Mouse (Mus musculus) thymus, postnatal 10 days (tissue): ENCODE data around the gene Fzr1.

ENCODE experiments used
- DNase-seq, 2 experiments: peaks; one replicate each; pipeline ENCODE4 v3.0.0; 2021; ENCODE audit warnings: low spot score in 2 of 2

Gene Fzr1

DNA sequence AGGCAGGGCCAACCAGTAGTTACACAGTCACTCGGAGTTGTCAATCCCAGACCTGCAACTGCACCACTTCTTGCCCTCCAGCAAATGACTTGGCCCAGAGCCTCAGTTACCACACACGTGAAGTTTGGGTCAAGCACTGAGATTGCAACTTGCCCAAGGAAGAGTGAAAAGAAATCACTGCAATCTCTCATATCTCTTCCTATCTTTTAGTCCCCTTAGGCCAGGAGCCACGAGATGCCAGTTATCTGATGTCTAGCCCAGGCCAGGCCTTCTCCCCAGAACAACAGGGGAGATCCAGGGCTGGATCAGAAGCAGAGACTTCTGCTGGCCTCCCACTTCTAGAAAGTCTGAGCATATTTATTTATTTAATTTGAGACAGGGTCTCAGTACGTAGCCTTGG lies 22.8 kb downstream of the Fzr1 start:
- no peak for DNase-seq

DNA sequence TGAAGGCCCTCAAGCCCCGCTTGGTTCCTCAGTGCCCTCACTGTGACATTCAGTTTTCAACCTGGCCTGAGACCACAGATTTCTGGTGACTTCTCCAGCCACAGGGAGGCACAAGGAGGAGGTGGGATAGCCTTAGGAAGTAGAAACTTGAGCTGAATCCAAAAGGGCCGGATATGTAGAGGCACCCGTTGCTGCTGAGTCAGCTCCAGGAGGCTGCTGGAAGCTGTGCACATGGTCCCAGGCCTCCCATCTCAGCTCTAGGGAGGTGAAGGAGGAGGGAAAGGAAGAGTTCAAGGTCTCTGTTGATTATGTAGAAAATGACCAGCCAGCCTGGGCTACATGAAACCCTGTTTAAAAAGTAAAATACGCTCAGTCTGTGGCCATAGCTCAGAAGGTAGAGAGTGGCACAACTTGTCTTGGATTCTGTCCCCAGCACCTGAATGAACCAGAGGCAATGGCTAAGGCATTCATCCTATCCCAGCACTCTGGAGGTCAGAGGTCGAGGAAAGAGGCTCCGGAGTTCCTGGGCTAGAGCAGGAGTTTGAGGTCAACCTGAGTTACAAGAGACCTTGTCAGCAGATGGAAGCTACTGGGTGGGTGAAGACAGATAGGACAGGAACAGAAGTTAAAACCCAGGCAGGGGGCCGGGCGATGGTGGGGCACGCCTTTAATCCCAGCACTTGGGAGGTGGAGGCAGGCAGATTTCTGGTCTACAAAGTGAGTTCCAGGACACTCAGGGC lies 23.4 kb downstream of the Fzr1 start:
- no peak for DNase-seq

DNA sequence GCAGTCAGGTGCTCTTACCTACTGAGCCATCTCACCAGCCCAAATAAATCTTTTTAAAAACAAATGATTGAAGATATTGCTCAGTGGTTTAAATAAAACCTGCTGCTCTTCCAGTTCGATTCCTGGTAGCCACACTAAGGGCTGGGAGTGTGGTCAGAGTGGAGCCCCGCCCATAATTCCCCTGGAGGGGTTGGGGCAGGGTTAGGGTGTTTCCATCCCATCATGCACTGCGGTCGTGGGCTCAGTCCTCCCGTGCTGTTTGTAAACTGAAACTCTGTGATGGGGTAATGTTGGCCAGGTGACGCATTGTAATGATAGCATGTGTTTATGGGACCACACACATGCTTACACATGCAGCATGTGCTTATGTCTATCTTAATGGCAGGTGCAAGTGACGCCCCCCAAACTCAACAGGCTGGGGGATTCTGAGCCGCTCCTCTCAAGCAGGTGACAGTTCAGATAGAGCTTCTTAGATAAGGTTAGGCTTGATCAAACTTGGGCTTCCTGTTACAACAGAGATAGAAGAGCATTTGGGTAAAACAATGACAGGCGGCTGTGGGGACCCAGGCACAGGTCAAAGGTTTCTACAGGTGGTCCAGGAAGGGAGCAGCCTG lies 26.5 kb downstream of the Fzr1 start:
- peak; percentile 59 to 60 for DNase-seq

DNA sequence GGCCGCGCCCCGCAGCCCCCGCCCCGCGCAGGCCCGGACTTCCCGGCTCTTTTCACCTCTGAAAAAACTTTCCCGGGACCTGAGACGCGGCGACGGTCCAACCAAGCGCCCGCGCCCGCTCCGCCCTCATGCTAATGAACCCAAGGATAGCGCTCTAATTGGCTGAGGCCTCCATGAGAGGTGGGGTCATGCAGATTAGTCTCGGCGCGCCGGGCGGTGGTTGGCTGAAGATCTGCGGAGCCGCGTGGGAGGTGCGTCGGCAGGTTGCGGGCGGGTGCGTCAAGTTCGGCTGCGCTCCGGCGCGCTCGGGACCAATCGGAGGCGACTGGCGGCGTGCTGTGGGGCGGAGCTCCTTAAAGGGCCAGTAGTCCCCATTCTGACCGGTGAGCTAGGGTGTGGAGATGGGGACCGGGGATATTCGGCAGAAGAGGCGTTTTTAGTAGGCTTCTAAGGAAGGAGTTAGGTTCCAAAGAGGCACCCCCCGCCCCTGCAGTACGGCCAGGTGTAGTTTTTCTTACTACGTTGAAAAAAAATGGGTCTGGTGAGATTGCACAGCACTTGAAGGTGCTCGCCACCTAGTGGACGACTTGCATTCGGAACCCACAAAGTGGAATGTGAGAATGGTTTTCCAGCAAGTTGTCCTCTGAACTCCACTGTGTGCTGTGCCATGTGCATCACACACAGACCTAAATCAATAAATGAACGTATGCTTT lies 27.8 kb downstream of the Fzr1 start, which contains the start of gene Hmg20b:
Gene Hmg20b, minus strand, starts transcription at position 130 of the 713 bp plus-strand sequence.
- peak; percentile 99 for DNase-seq

DNA sequence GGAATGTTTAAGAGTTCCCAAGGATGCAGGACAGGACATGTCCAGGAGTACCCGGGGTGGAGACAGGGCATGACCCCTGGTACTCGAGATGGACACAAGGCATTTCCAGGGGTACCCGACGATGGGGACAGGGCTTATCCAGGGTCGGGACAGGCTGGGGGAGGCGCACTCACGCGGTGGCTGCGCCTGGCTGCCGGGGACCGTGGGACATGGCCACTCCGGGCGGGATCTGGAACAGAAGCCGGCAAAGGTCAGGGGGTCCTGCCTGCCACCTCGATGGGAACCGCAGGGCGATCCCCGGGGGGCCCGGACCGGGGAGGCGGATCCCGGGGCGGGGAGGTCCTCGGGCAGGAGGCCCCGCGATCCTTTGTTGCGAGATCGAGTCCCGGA lies 28.4 kb downstream of the Fzr1 start:
- DNase-seq, result no peak

DNA sequence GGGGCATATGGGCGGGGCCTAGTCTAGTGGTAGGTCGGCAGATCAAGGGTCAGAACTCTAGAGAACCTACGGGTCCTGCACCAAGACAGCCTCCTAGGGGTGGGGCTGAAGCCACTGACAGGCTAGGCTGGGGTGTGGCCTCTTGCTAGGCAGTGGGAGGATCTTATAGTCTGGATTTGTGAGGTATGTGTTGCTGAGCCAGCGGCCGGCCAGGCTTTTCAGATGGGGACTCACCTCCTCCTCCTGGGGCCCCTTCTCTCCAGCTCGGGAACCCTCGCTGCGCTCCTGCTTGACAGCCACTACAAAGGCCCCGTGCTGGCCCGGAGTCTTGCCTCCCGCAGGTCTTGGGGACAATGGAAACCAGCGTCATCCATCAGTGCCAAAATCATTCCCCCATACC lies 29.2 kb downstream of the Fzr1 start:
- no peak for DNase-seq

DNA sequence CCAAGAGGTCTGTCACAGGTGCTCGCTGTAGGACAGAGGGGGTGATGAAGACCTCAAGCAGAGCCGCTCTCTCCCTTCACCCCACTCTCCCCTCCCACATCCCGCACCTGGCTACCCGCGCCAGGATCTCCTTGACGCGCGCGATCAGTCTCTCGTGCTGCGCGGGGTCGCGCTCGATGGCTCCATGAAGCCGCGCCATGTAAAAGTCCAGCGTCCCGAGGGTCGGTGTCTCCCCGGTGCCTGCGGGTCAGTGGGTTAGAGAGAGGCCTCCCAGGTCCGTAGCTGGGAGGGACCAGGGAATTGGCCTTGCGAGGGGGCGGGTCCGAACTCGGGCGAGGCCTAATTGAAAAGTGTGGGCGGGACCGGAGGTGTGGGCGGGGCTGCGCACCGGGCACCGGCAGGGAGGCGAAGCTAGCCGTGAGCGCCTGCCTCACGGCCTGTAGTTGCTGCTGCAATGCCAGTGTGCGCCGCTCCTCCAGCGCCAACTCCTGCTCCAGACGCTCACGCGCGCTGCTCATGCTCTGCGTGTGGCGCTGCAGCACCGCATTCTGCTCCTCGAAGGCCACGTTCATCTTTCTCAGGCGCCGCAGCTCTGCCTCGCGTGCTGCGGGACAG lies 31.8 kb downstream of the Fzr1 start:
- DNase-seq, result peak in 1 of 2 experiments; percentile 37

DNA sequence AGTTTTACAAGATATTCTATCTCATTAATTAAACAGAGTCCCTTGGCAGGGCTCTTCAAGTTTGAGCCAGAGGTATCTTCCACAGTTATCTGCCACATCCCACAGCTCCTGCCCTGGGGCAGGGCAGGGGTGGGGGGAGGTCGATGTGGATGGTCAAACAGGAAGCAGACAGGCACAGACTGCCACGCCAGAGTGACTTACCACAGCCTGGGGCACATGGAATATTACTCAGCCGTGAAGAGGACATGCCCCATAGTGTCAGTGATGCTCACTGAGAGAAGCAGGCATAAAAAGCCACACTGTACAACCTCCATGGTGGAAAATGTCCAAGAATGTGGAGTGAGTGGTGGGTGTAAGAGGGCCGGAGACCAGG lies 33.2 kb downstream of the Fzr1 start:
- no peak for DNase-seq

DNA sequence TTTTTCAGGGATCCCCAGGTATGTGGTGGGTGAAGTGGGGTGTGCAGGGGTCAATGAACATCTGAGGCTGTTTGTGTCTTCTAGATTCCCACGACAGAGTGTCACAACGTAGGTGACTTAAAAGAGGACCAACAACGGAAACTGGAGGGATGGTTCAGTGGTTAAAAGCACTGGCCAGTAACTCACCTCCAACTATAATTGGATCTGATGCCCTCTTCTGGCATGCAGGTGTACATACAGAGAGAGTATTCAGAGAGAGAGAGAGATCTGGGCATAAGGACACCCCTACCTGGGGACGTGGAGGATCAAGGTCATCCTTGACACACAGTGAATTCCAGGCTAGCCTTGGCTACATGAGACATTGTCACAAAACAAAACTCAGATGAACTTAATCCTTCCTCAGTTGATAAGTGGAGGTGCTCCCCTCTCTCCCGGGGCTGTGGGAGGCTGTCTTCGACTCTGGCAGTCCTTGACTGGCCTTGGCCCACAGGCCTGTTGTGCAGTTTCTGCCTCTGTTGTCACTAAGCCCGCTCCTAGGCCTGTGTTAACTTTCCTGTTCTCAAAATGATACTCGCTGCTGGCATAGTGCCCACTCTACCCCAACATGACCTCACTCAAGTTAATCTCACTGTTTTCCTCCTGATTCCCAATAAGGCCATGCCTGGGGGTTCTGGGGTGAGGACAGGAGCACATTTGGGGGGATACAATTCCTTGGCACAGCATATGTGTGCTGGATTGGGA lies 33.7 kb downstream of the Fzr1 start:
- DNase-seq, result no peak

DNA sequence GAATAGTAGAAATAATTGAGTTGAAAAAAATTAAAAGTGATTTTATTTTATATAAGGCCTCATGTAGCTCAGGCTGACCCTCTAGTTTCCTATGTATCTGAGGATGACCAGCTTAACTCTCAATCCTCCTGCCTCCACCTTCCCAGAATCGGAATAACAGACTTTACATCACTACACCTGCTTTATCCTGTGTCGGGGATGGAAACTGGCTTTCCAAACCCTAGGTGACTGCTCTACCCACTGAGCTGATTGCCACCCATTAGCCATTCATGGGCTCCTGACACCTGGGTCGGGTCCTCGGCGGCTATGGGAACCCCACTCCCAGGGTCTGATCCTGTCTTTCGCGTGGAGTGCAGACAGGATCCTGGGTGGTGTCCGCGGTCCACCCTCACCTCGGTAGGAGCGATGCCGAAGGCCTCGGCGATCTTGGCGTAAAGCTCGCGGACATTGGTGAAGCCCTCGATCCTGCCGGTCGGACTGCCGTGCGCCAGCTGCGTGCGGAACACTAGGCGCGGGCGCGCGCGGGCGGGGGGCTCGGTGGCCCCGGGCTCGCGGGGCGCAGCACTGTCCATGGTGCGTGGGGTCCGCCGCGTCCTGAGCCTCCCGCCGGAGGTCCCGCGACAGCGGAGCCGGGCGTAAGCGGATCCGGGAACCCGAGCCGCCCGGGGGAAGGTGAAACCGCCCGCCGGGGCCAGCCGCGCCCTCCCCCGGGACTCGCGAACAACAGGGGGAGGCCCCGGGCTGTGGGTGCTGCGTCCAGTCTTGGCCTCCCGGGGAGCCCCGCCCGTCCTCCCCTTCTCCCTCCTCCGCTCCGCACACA lies 35.4 kb downstream of the Fzr1 start, which contains the start of gene Gipc3:
Gene Gipc3, minus strand, starts transcription at position 581 of the 820 bp plus-strand sequence.
- no peak for DNase-seq

DNA sequence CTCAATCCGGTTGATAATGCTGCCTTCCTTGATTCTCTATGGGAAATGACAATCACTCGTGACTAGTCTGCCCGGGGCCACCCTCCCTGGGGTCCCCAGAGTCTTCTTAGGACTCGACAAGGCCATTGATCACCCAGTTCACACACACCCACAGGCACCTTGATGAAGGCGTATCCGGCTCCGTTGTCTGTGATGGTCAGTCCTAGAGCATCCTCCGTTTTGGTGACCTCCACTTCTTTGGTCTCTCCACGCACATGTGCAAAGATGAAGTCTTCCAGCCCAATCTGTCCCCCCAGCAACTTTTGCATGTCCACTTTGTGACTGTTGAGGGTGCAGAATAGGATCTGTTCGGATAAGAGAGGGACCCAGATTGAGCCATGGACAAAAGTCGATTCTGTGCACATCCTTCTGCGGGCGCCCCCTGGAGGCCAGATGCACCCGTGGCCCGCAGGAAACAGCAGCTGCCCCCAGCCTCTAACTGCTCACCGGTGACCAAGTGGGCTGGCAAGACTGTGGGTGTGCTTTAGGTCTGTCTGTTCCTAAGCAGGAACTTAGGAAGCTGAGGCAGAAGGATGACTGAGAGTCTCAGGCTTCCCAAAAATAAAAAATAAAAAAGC lies 36.9 kb downstream of the Fzr1 start:
- DNase-seq, result peak; percentile 62 to 90

DNA sequence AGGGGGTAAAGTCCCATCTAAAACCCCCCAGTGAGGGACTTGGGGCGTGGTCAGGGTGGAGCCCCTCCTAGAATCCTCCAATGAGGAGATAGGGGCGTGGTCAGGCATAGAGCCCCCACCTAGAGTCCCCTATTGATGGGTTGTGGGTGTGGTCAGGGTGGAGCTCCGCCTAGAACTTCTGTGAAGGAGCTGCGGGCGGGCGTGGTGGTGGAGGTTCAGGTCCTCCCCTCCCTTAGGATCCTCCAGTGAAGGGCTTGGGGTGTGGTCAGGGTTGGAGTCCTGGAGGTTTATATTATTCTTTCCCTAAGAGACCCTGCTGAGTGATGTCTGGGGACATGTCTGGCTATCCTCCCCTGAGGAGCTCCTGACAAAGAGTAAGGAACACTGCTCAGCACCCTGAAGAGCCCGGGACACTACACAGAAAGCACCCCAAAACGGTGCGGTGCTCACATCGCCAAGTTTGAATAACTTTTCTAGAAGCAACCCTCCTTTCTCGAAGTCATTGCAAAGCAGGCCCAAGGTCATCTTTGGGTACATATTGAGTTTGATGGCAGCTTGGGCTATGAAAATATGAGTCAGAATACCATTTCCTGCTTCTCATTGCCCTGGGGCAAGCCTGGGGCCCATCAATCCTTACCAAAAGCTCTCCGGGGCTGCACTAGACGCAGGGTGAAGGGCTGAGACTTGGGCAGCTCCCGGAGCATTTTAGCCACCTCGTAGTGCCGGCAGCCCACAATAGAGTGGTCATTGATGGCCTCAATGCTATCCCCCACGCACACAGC lies 37.6 kb downstream of the Fzr1 start:
- DNase-seq, result no peak

DNA sequence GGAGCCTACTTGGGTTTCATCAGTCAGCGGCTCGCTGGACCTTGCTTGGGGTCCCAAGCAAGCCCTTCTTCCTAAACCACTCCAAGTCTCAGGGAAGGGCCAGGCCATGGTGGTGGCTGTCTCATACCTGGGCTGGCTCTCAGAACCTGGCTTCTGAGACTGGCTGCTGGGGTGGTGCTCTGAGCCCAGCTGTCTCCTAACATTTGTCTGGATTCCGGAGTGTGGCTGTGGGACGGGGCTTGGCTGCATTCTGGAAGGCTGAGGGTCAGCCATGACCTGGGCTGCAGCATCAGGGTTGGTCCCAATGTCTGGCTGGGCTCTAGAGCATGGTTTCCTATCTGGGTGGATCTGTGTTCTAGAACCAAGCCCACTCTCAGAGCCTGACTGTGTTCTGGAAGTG lies 41.8 kb downstream of the Fzr1 start:
- DNase-seq, result no peak

DNA sequence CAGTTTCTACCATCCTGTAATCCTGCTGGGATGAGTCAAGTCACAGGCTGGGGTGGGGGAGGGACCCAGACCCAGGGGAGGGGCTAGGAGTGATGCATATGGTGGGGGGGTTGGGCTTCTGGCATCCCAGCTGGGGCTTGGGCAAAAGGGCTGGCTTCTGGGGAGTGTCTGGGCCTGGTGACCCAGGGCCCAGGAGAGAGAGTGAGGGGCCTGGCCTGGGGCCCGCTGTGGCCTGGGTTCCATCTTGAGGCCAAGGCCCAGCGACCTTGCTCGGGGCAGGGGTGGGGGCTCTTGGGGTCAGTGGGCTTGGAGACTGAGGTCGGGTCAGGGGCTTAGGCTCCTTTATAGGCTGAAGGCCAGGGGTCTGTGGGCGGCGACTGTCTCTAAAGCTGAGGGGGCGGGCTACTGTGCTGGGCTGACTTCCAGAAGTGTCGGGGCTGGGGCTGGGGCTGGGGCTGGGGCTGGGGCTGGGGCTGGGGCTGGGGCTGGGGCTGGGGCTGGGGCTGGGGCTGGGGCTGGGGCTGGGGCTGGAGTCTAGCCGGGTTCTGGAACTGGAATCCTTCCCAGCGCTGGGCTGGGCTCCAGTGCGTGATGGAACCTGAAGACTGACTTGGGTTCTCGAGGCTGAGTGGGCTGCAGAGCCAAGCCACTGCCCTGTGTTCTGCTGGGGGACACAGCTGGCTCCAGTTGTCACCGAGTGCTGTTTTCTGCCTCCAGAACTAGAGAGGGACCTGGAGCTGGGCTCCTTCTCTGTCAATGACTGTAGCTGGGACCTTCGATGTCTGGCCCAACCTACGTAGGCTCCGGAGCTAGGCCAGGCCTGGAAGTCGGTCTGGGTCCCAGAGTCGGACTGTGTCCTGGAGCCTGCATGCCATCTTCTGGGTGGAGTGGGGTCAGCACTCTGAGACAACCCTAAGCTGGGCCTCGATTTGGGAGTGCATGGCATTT lies 42.6 kb downstream of the Fzr1 start:
- DNase-seq, result no peak

DNA sequence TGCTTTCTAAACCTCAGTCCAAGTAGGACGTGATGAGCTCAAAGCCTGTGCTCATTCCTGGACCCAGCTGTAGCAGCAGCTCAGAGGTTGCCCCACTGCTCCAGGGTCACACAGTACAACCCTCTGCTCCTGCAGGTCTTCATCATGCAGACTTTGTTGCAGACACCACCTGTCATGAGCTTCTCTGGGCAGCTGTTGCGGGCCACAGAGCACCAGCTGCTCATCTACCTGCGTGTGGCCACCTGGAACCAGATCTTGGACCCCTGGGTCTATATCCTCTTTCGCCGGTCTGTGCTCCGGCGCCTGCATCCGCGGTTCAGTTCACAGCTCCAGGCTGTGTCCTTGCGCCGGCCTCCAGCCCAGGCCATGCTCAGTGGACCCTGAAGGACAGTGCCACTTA lies 44.0 kb downstream of the Fzr1 start:
- DNase-seq, result no peak

DNA sequence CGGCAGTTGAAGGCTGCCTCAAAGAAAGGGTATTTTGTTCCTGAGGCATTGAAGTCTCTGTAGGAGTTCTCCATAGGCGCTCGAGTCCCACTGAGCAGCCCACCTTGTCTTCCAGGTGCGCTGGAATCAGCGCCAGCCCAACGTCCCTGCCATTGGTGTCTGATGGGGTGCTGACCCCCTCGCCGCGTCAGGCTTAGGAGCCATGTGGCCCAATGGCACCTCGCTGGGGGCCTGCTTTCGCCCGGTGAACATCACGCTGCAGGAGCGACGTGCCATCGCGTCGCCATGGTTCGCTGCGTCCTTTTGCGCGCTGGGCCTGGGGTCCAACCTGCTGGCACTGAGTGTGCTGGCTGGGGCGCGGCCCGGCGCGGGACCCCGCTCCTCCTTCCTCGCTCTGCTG lies 46.0 kb downstream of the Fzr1 start:
- DNase-seq, result no peak

DNA sequence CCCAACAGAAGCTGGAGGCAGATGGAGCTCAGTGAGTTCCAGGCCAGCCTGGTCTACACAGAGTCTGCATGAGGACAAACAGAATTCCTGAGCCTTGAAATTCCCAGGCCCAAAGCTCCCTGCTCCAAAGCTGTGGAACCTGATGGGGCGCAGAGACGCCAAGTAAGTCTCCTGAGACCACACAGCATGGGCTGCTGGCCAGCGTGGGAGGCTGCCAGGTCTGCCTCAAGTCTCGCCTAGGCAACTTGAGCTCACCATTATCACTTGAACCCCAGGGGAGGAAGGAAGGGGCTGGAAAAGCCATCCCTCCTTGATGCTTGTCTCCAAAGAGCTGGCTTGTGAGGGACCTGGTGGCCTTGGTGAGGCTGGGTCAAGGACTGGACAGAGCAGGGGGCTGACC lies 48.3 kb downstream of the Fzr1 start:
- DNase-seq, result no peak

DNA sequence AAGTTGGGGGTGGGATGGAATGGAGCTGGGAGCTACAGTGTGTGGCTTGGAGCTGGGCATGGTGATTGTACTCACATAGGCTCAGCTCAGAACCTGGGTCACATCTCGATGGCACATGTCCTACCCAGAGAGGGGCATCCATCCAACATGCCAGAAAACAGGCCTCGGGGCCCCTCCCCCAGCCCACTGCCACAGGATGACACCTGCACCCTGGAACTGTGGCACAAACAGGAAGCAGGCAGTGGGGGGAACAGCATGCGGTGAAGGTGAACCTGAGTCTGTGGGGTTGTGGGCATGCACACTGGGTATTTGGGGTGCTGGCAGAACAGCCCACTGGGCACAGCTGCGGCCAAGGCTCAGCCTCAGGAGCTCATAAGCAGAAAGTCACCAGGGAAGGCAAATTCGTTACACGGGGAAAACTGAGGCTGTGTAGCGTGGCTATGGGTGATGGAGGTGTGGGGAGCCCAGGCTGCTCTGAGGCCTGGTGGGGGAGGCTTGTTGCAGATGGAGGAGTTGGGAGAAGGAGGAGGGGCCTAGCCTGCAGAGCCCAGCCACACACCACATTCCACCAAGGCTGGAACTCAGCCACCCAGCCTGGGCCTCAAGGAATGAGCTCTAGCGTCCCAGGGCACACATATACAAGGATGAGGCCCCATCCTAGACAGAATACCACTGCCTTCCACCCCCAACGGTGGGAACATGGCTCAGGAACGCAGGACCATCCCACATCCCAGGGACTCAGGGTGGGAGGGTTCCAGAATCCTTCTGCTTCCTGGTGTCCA lies 48.9 kb downstream of the Fzr1 start:
- DNase-seq, result peak; percentile 86 to 90
